Mouse (Mus musculus): ENCODE data around the gene Dgkg. TPM values are rescaled to one million over a fixed set of nuclear protein-coding genes. Genes with fewer than 3 reads are reported as not detected.

The Dgkg gene
- polyA plus RNA-seq, 1 experiment: 0.40 TPM

DNA sequence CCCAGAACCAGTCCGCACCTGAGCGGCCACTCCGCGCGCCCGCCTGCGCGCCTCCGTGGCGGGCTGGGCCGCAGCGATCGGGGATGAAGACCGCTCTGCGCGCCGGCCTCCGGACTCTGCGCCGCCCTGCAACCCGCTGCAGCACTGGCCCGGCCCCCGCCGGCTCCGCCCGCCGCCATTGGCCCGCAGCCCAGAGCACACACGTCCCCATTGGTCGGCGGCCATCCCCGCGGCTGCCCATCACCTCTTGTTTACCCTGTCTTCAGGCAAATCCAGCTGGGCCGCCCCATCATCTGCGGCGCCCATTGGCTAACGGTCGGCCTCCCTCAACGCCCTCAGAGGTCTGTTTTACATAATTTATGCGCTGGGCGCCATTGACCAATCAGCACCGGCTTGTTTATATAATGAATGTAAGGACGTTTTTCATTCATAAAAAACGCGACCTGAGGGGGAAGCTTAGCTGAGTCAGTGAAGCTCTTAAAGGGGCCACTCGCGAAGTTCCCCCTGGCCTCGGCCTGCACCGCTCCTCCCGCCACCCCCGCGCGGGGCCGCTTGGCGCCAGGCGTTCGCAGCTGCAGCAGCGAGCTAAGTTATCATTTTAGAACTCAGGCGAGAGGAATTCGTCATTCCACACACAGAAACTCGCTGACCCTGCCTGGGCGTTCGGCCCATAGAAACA lies 217.4 kb downstream of the Dgkg start, which contains the start of gene Etv5:
Gene Etv5 (minus strand): TSS at position 221 of the 679 bp plus-strand sequence.
- peaks cover 9% of the 10 kb centered on the region; the same call in 1 of the 2 replicates for H3K4me1 ChIP-seq (ENCODE audit: control insufficient read depth, insufficient read depth, insufficient read length)
- H3K27ac ChIP-seq (ENCODE audit: insufficient read depth, low read length): peak within 1 kb of the TSS; percentile 36; the same call in 1 of the 2 replicates
- under 1% methylated on average over 63 of the region's 63 CpGs for WGBS
- H3K36me3 ChIP-seq (ENCODE audit: control insufficient read depth, insufficient read depth, low read length): no peaks in the 10 kb centered on the region
- no peak for TF ChIP-seq CTCF (IDR thresholded peaks at IDR 0.05; ENCODE audit: extremely low read depth, insufficient read depth, insufficient read length, insufficient replicate concordance)
- peak; percentile 61 for TF ChIP-seq POLR2A (IDR thresholded peaks at IDR 0.05; ENCODE audit: low read depth, low read length)
- H3K4me3 ChIP-seq (ENCODE audit: extremely low read depth, insufficient read depth, insufficient read length): peak within 1 kb of the TSS; percentile 73
- peak; percentile 96 for DNase-seq (ENCODE audit: low read depth in 1 of 2, low spot score in 2 of 2)
- H3K27me3 ChIP-seq (ENCODE audit: control insufficient read depth, insufficient read depth, low read length): 0 out of 2 replicates have a peak, but pooled peaks cover 5% of the 10 kb centered on the region

DNA sequence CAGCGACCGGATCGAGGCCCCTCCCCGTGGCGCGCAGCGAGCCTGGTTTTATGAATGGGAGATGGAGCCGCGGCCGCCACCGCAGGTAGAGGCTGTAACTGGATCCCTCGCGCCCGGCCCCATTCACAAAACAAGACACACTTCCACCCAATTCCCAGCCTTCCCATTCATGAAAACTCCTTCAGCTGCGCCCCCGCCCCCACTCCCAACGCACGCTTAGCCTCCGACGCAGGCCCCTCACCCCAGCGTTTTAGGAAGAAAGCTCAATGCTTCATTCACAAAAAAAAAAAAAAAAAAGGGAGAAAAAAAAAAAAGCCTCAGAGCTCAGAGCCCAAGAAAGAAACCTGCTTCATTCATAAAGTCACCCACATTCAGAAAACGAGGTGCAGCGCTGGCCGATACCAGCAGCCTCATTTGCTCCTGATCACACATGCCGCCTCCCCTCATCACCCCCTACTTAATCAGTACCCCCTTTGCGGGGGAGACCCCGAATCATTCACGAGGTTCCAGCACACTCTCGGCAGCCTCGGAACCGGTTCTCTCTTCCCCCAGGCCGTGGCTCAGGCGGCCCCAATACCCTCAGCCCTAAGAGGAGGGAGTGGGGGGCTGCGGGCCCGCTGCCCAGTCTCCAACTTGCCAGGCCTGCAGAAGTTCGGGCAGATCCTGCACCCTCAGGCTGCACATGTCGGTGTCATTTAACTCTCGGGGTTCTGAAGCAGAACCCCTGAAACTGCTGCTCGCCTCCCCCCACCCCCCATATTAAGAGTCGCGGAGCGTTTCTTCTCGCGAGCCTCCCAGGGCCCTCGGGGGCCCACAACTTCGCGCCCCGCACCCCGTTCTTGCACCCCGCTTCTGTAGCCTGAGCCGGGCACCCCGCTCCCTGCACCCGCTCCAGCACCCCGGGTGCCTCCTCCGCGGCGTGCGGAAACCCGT lies 218.3 kb downstream of the Dgkg start:
- Histone ChIP-seq H3K36me3 (ENCODE audit: control insufficient read depth, insufficient read depth, low read length) (no peaks in the 10 kb centered on the region; the same call in 1 of the 2 replicates), H3K27me3 (ENCODE audit: control insufficient read depth, insufficient read depth, low read length) (0 out of 2 replicates have a peak, but pooled peaks cover 5% of the 10 kb centered on the region), H3K4me1 (ENCODE audit: control insufficient read depth, insufficient read depth, insufficient read length) (peaks cover 9% of the 10 kb centered on the region; the same call in 1 of the 2 replicates), H3K4me3 (ENCODE audit: extremely low read depth, insufficient read depth, insufficient read length) (peak overlapping the region; percentile 73), H3K27ac (ENCODE audit: insufficient read depth, low read length) (no peak overlapping the region; the same call in 1 of the 2 replicates)
- WGBS: under 1% methylated on average over 59 of the region's 59 CpGs
- TF ChIP-seq POLR2A (IDR thresholded peaks at IDR 0.05; ENCODE audit: low read depth, low read length) (no peak), CTCF (IDR thresholded peaks at IDR 0.05; ENCODE audit: extremely low read depth, insufficient read depth, insufficient read length, insufficient replicate concordance) (no peak)
- peak in 1 of 2 experiments; percentile 44 for DNase-seq (ENCODE audit: low read depth in 1 of 2, low spot score in 2 of 2)

DNA sequence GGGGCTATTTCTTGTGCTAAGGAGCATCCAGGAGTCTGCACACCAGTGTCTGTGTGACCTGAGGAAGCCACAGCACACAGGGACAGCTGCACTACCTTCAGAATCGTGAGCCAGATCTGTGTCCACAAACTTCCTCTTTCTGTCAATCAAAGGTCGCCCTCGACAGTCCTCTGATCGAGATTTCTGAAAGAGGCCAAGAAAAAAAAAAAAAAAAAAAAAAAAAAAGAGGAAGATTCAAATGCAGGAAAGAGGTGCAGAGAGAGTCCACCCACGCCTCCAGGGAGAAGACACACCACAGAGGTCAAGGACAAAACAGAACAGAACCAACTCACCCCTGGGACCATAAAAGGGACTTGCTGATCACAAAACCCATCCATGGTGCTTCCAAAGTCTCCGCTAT lies 220.9 kb downstream of the Dgkg start:
- Histone ChIP-seq H3K4me1 (ENCODE audit: control insufficient read depth, insufficient read depth, insufficient read length) (peaks cover 9% of the 10 kb centered on the region; the same call in 1 of the 2 replicates), H3K27me3 (ENCODE audit: control insufficient read depth, insufficient read depth, low read length) (0 out of 2 replicates have a peak, but pooled peaks cover 5% of the 10 kb centered on the region), H3K36me3 (ENCODE audit: control insufficient read depth, insufficient read depth, low read length) (no peaks in the 10 kb centered on the region; the same call in 1 of the 2 replicates), H3K27ac (ENCODE audit: insufficient read depth, low read length) (no peak overlapping the region), H3K4me3 (ENCODE audit: extremely low read depth, insufficient read depth, insufficient read length) (no peak overlapping the region)
- 13% methylated on average over 6 of the region's 6 CpGs for WGBS
- no peak for TF ChIP-seq POLR2A (IDR thresholded peaks at IDR 0.05; ENCODE audit: low read depth, low read length)
- no peak for TF ChIP-seq CTCF (IDR thresholded peaks at IDR 0.05; ENCODE audit: extremely low read depth, insufficient read depth, insufficient read length, insufficient replicate concordance)
- peak in 1 of 2 experiments; percentile 34 for DNase-seq (ENCODE audit: low read depth in 1 of 2, low spot score in 2 of 2)

DNA sequence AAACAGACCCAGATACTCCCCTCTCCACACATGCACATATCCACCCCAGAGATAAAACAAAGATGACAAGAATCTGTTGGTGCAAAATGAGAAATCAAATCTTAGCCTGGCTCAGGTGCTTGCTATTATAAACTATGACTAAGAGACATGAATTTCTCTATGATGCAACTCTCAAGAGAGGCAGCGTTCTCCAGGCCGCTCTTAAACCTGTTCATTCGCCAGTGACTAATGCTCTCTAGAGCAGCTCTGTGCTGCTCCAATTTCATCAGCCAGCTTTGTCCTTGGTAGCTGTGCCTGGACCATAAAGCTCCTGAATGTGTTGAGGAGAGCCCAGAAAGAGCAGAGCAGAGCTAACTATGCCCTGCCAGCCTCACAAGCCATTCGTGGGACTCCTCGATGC lies 222.5 kb downstream of the Dgkg start:
- no peak overlapping the region for H3K27ac ChIP-seq (ENCODE audit: insufficient read depth, low read length)
- TF ChIP-seq POLR2A (IDR thresholded peaks at IDR 0.05; ENCODE audit: low read depth, low read length) (no peak), CTCF (IDR thresholded peaks at IDR 0.05; ENCODE audit: extremely low read depth, insufficient read depth, insufficient read length, insufficient replicate concordance) (no peak)
- peaks cover 4% of the 10 kb centered on the region; the same call in 1 of the 2 replicates for H3K4me1 ChIP-seq (ENCODE audit: control insufficient read depth, insufficient read depth, insufficient read length)
- WGBS: 91% methylated on average over 5 of the region's 5 CpGs
- H3K27me3 ChIP-seq (ENCODE audit: control insufficient read depth, insufficient read depth, low read length): 0 out of 2 replicates have a peak, but pooled peaks cover 5% of the 10 kb centered on the region
- no peak for DNase-seq (ENCODE audit: low read depth in 1 of 2, low spot score in 2 of 2)
- H3K4me3 ChIP-seq (ENCODE audit: extremely low read depth, insufficient read depth, insufficient read length): no peak overlapping the region
- H3K36me3 ChIP-seq (ENCODE audit: control insufficient read depth, insufficient read depth, low read length): no peaks in the 10 kb centered on the region; the same call in 1 of the 2 replicates

DNA sequence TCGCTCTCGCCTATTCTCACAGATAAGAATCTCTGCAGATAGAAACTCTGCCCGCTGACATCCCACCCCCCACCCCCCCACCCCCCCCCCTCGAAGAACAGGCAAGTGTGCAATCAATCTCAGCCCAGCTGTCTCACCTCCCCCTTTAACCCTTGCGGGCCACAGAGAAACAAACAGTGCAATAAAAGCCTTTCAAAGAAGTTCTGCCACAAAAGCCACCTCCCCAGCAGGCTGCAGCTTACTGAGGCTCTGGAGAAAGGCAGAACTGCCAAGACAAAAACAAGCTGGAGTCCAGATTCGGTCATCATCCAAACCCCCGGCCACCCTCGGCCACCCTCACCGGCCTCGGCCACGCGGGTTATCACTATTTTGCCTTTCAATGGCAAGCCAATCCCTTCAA lies 223.1 kb downstream of the Dgkg start:
- Histone ChIP-seq H3K4me3 (ENCODE audit: extremely low read depth, insufficient read depth, insufficient read length) (no peak overlapping the region), H3K36me3 (ENCODE audit: control insufficient read depth, insufficient read depth, low read length) (no peaks in the 10 kb centered on the region; the same call in 1 of the 2 replicates), H3K27me3 (ENCODE audit: control insufficient read depth, insufficient read depth, low read length) (0 out of 2 replicates have a peak, but pooled peaks cover 5% of the 10 kb centered on the region), H3K27ac (ENCODE audit: insufficient read depth, low read length) (no peak overlapping the region), H3K4me1 (ENCODE audit: control insufficient read depth, insufficient read depth, insufficient read length) (peaks cover 4% of the 10 kb centered on the region; the same call in 1 of the 2 replicates)
- DNase-seq (ENCODE audit: low read depth in 1 of 2, low spot score in 2 of 2): no peak
- TF ChIP-seq POLR2A (IDR thresholded peaks at IDR 0.05; ENCODE audit: low read depth, low read length) (no peak), CTCF (IDR thresholded peaks at IDR 0.05; ENCODE audit: extremely low read depth, insufficient read depth, insufficient read length, insufficient replicate concordance) (no peak)
- WGBS: 84% methylated on average over 12 of the region's 12 CpGs

DNA sequence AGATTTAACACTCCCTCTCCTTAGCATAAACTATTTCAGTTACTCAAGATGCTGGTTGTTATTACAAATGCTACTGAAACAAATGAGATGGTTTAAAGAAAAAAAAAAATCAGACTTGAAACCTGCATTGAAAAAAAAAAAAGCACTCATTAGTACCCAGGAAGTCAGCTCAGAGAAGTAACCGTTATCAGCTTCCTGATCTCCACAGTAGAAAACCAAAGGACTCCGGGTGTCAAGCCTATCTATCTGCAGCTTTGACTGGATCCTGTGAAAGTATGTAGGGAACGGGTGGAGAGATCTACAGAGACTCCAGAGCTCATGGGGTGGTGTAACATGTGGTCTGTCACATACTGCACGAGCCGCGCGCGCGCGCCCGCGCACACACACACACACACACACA lies 225.2 kb downstream of the Dgkg start:
- H3K4me1 ChIP-seq (ENCODE audit: control insufficient read depth, insufficient read depth, insufficient read length): peaks cover 3% of the 10 kb centered on the region; the same call in 1 of the 2 replicates
- H3K36me3 ChIP-seq (ENCODE audit: control insufficient read depth, insufficient read depth, low read length): no peaks in the 10 kb centered on the region; the same call in 1 of the 2 replicates
- no peak overlapping the region; the same call in 1 of the 2 replicates for H3K4me3 ChIP-seq (ENCODE audit: extremely low read depth, insufficient read depth, insufficient read length)
- 17% methylated on average over 12 of the region's 12 CpGs for WGBS
- no peak for DNase-seq (ENCODE audit: low read depth in 1 of 2, low spot score in 2 of 2)
- no peaks in the 10 kb centered on the region for H3K27me3 ChIP-seq (ENCODE audit: control insufficient read depth, insufficient read depth, low read length)
- H3K27ac ChIP-seq (ENCODE audit: insufficient read depth, low read length): no peak overlapping the region
- TF ChIP-seq CTCF (IDR thresholded peaks at IDR 0.05; ENCODE audit: extremely low read depth, insufficient read depth, insufficient read length, insufficient replicate concordance) (no peak), POLR2A (IDR thresholded peaks at IDR 0.05; ENCODE audit: low read depth, low read length) (no peak)

Data from spleen, adult 2 months (tissue).